In genomic region chr2:162282606-162283005, GRCm38 (mm10) we compare ENCODE assay signal across 15 mouse cellular contexts.
DNase-seq lines count a peak whose midpoint lies in the region; ATAC-seq and TF ChIP-seq lines count a peak whose summit lies in the region.
"Had no signal": no experiment of that assay in that cellular context is flagged by ENCODE, and none has a peak within 500 bp of the region (broad histone marks: within the 10 kb centered on the region; RNA-seq: fewer than 3 reads in every experiment).

No protein-coding gene starts in this region.

- H3K4me3 ChIP-seq in forebrain, embryonic 14.5 days (ENCODE audit: low read depth, low read length), result no peak overlapping the region
- no peak overlapping the region for H3K4me3 ChIP-seq in gastrocnemius, adult 2 months
- H3K4me3 ChIP-seq: embryonic facial prominence, embryonic 13.5 days; limb, embryonic 15.5 days; lung, embryonic 15.5 days; megakaryocyte, embryonic 14.5 days had no signal

- peak overlapping the region; percentile 67 for H3K27ac ChIP-seq in forebrain, embryonic 14.5 days (ENCODE audit: low read depth, low read length)
- H3K27ac ChIP-seq in gastrocnemius, adult 2 months, result no peak overlapping the region
- H3K27ac ChIP-seq: embryonic facial prominence, embryonic 13.5 days; limb, embryonic 15.5 days; lung, embryonic 15.5 days had no signal

- H3K4me2 ChIP-seq in forebrain, embryonic 14.5 days (ENCODE audit: low read length), result no peak overlapping the region
- H3K4me2 ChIP-seq: embryonic facial prominence, embryonic 13.5 days; limb, embryonic 15.5 days; lung, embryonic 15.5 days had no signal

- H3K27me3 ChIP-seq in forebrain, embryonic 14.5 days (replicated peaks; ENCODE audit: control insufficient read depth, insufficient read depth, low read length), result no peaks in the 10 kb centered on the region
- H3K27me3 ChIP-seq: embryonic facial prominence, embryonic 13.5 days; limb, embryonic 15.5 days; lung, embryonic 15.5 days; megakaryocyte, embryonic 14.5 days had no signal

- H3K36me3 ChIP-seq in forebrain, embryonic 14.5 days (ENCODE audit: control insufficient read depth, insufficient read depth, low read length), result no peaks in the 10 kb centered on the region
- H3K36me3 ChIP-seq: embryonic facial prominence, embryonic 13.5 days; limb, embryonic 15.5 days; lung, embryonic 15.5 days had no signal

- DNase-seq in cerebellum, postnatal 14 days, result peak; percentile 7 to 8
- DNase-seq in cerebellum, postnatal 4 days (ENCODE audit: low spot score in 2 of 2), result no peak
- peak; percentile 3 for DNase-seq in lung, postnatal 10 days
- DNase-seq in lung, adult 18-20 months, result no peak
- peak; percentile 22 for DNase-seq in NIH3T3 (ENCODE audit: low read depth)
- peak; percentile 85 for DNase-seq in forebrain, embryonic 14.5 days (ENCODE audit: low spot score)
- no peak for DNase-seq in gastrocnemius, adult 2 months
- DNase-seq: cerebellum, adult 9-11 months; heart, postnatal 4 days; kidney, postnatal 14 days had no signal

- H3K9me3 ChIP-seq in forebrain, embryonic 14.5 days (replicated peaks; ENCODE audit: control insufficient read depth, low read length), result no peaks in the 10 kb centered on the region
- H3K9me3 ChIP-seq: limb, embryonic 15.5 days; lung, embryonic 15.5 days had no signal

- no peak overlapping the region for H3K9ac ChIP-seq in forebrain, embryonic 14.5 days (ENCODE audit: low read length)
- H3K9ac ChIP-seq: embryonic facial prominence, embryonic 13.5 days; limb, embryonic 15.5 days; lung, embryonic 15.5 days had no signal

- peak; percentile 87 for ATAC-seq in forebrain, embryonic 14.5 days
- ATAC-seq in granulocyte monocyte progenitor cell, adult 5-6 weeks (replicated peaks; ENCODE audit: poor library complexity, severe bottlenecking), result no peak

- WGBS in forebrain, embryonic 14.5 days, result 52% methylated on average over 4 of the region's 4 CpGs

- H3K4me1 ChIP-seq in forebrain, embryonic 14.5 days (ENCODE audit: control insufficient read depth, insufficient read depth, low read length), result peaks cover 14% of the 10 kb centered on the region; the same call in 1 of the 2 replicates
- H3K4me1 ChIP-seq: embryonic facial prominence, embryonic 13.5 days; limb, embryonic 15.5 days; lung, embryonic 15.5 days; megakaryocyte, embryonic 14.5 days had no signal

- intact Hi-C loops in gastrocnemius, adult 2 months (cut with DNase I), result no loop called here

- TF ChIP-seq CTCF in gastrocnemius, adult 2 months (IDR thresholded peaks at IDR 0.05), result no peak

Comparison
In these comparisons a context has a peak if more than half of its experiments do, and no peak if none do; other contexts are left out.
1. DNase-seq: peak in cerebellum, postnatal 14 days (2 of 2), lung, postnatal 10 days (single experiment), NIH3T3 (single experiment) and forebrain, embryonic 14.5 days (single experiment); none in cerebellum, postnatal 4 days (0 of 2), lung, adult 18-20 months (0 of 2) and gastrocnemius, adult 2 months (single experiment).